Mouse (Mus musculus): ENCODE measurements around the gene Mphosph10. TPM values are rescaled to one million over a fixed set of nuclear protein-coding genes. Genes with fewer than 3 reads are reported as not detected.

The Mphosph10 gene
- 0.30 and 0.44 TPM in 2 replicates for polyA plus RNA-seq (2012; rRNA removed)

DNA sequence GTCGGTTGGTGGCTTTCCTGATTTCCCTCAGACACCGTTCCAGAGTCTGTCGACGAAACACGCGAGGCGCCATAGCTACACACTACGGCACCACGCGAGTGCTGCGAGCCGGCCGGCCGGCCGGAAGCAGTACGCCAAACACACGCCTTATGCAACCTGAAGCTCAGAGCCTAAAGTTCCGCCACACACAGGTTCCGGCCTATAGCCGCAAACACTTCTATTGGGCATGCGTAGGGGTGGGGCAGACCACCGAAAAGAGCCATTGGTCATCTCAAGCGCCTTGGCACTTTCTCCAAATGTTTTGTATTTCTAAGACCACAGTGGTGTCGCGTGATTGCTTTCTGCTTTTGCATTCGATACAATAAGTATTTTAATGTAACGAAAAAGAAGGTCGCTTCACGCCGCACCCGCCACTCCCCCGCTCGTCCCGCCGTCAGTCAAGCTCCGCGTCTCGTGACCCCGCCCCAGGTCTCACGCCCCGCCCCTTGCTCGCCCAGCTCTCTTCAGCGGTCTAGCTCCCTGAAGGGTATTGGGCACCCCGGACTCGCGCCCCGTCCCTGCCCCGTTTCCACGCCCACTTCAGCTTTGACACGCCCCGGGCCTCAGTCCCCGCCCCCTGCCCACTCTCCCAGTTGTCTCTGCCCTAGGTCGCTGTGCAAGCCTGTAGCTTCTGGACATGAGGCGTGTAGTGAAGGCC is at the start of gene Mphosph10, which contains the start of gene Mcee:
Mphosph10 (minus strand) TSS at position 147 of the 697 bp plus-strand sequence.
Mcee (plus strand) TSS at position 486 of the 697 bp plus-strand sequence.

DNA sequence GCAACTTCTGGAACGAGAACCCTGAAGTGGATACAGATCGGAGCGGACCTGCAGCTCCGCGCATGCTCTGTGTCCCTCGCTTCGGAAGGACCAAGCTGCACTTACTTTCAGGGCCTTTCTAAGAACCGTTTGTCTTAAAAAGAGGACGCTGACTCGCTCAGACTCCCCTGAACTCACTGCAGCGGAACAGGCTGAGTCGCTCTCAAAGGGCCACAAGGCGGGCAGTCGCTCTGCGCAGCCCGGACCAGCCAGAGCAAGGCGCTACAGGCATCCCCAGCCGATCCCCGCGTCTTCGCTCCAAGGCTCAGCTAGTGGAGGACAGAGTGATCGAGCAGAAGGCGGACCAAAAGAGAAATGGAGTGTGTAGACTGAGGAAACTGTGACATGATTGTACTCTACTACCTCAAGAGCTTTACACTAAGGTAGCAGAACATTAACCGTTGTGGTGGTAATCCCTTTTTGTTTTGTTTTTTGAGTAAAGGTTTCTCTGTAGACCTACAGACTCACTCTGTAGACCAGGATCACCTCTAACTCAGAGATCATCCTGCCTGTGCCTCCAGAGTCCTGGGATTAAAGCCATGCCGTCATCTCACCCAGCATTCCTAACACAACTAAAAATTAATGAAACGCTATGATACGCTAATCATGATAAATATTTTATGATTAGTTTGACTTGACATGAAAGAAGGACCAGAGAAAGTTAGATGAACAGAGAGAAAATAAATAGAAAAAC is 18.1 kb downstream of the Mphosph10 start, which contains the start of gene Fan1:
Fan1 (minus strand) TSS at position 266 of the 733 bp plus-strand sequence.

Other genes starting within 250 kb of the Mphosph10 start
- 0.05 and 0.26 TPM in 2 replicates for gene Trpm1, start 238.4 kb downstream of the Mphosph10 start, polyA plus RNA-seq (2012; rRNA removed)
- 5.8 and 6.3 TPM in 2 replicates for gene Mtmr10, start 104.6 kb downstream of the Mphosph10 start, polyA plus RNA-seq (2012; rRNA removed)
- 3.6 and 4.4 TPM in 2 replicates for gene Fan1, start 18.2 kb downstream of the Mphosph10 start, polyA plus RNA-seq (2012; rRNA removed)
- 13.7 and 17.5 TPM in 2 replicates for gene Mcee, start 339 bp upstream of the Mphosph10 start, polyA plus RNA-seq (2012; rRNA removed)
- 5.6 and 7.2 TPM in 2 replicates for gene Apba2, start 109.4 kb upstream of the Mphosph10 start, polyA plus RNA-seq (2012; rRNA removed)